Mouse (Mus musculus) liver, adult 2 months (tissue): ENCODE results near the gene Col25a1.

Experiments used
- CTCF ChIP-seq: fragments of 200-500 bp; IDR thresholded peaks from 2 replicates; pipeline ENCODE4 v1.5.1; 2011; ENCODE audit warnings: low read depth, low read length, control low read depth
- POLR2A ChIP-seq: fragments of 200-500 bp; IDR thresholded peaks from 2 replicates; pipeline ENCODE4 v1.6.1; 2011; ENCODE audit warnings: low read length, control low read depth; ENCODE audit not compliant: insufficient read depth; ENCODE audit errors: extremely low read depth

- TF ChIP-seq CTCF: no peak
- TF ChIP-seq POLR2A: no peak
Observed at GRCm38 (mm10) chr3:130180181-130180940, 49.1 kb downstream of the Col25a1 start.
